Mouse (Mus musculus): ENCODE data around the gene Rhoa.
"Not testable (repeated sequence)": the region's sequence is repeated elsewhere in the genome, so short reads cannot be mapped to it uniquely, and the experiment has no call there.

Gene Rhoa

DNA sequence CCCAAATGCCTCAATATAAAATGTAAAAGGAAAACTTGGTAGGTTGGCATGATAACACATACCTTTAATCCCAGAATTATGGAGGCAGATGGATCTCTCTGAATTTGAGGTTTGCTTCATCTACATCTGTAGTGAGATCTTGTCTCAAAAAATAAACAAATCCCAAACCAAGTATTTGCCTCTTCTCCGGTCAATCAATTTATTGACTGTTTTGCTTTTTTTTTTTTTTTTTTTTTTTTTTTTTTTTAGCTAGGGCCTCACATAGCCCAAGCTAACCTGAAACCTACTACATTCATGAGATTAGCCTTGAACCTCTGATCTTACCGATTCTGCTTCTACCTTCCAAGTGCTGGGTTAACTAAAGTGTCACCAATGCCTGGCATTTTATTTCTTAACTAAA lies 16.6 kb upstream of the Rhoa start:
- DNase-seq = no peak

DNA sequence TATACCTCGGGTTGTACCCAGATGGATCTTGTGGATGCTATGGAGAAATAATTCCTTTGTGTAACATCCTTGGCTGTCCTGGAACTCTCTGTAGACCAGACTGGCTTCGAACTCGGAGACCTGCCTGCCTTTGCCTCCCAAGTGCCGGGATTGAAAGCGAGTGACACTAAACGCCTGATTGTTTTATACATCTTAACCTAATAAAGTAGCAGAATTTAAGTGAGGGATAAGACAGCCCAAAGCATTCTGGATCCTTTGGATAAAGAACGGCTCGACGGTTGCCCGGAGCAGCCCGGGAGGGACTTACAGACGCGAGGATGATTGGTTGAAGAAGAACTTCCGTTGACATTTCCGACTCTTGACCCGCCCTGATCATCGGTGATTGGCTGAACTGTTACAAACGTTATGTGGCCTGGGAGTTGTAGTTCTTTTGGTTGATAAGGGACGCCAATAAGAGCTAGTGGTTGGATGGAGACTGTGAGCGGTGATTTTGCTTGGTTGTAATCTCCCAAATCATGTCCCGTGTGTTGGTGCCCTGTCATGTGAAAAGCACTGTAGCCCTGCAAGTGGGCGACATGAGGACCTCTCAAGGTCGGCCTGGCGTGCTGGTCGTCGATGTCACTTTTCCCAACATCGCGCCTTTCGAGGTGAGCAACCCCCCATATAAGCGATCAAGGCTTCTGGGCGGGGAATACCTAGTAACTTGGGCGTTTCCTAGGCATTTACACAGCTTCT lies 15.7 kb upstream of the Rhoa start, which contains the start of gene Nicn1:
Nicn1 (plus strand) TSS at position 414 of the 735 bp plus-strand sequence.
- peak; percentile 89 to 92 for DNase-seq

DNA sequence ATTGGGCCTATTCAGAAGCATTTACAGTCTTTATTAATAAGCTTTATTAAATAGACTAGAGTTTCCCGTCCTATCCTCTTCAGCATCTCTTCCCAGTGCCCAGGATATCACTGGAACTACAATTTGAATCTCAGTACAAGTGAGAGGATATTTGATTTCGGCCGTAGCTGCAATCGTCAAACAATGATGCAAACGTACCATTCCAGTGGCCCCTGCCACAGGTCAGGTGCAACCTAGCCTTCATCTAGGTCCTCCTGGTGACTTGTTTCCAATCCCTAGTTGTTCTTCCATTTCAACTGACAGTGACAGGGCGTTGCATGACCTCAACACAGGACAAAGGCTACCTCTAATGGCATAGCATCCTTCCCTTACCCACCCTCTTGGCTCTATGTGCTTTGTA lies 15.2 kb upstream of the Rhoa start:
- peak in 1 of 2 experiments; percentile 35 for DNase-seq

DNA sequence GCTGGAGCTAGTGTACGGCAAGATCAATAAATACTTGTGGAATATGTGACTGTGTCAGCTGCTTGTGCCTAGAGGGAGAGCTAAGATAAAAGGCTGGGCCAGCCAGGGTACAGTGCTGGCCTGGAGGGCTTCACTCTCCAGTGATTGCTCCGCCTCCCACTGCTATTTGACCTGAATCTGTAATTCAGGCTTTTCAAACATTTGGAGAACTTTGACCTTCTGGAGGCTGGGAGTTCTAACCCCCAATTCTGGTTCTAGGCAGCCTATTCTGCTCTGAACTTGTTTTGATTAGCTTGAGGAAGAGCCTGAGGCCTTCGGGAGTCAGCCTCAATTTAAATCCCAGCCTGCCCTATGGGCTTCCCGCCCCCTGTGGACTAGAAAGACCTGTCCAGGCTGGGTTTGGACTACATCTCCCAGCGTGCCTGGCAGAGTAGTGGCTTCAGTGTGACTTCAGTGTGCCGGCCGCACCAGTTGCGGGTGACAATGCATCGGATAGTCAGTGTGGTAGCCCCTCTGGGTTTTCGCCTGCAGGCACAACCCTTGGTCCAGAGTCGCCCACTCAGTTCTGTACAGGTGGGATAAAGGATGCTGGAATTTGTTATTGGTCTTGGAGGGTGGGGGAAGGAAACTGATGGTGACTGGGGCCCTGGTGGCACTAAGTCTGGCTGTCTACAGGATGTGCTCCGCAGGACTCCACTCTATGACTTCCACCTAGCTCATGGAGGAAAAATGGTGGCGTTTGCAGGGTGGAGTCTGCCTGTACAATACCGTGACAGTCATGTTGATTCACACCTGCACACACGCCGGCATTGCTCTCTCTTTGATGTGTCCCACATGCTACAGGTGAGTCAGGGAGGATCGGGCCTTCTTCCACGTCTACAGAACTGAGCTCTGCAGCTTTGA lies 9.2 kb upstream of the Rhoa start, which contains the start of gene Amt:
Amt (plus strand) TSS at position 401 of the 903 bp plus-strand sequence.
- peak; percentile 53 to 54 for DNase-seq

DNA sequence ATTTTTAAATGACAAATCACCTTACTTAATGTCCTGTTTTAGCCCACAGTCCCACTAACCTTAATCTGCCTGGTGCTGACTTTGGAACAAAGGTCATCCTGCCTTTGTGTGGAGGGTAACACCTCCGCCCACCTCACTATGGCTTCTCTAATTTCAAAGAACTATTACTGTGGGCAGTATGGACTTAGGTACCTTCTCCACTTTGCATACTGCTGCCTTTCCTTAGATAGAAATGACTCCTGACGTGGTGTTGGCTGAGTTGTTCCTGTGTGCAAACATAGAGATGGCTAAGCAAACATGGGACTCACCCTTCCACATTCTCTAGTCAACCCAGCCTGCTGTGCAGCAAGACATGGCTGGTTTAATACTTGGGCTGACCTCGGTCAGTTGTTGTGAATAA lies 4.1 kb upstream of the Rhoa start:
- no peak for DNase-seq

DNA sequence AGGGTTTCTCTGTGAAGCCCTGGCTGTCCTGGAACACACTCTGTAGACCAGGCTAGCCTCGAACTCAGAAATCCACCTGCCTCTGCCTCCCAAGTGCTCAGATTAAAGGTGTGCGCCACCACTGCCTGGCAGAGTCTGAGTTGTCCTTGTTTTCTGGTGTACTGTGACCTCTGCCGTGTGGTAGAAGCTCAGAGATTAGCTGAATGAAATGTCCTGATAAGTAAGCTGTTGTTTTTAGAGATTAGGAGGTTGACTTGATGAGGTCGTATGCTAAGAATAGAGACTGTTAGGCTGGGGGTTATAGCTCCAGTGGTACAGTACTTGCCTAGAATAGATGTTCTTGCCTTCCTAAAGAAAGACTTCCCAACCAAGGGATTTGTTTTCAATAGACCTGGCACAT lies 1.2 kb upstream of the Rhoa start:
- no peak for DNase-seq

DNA sequence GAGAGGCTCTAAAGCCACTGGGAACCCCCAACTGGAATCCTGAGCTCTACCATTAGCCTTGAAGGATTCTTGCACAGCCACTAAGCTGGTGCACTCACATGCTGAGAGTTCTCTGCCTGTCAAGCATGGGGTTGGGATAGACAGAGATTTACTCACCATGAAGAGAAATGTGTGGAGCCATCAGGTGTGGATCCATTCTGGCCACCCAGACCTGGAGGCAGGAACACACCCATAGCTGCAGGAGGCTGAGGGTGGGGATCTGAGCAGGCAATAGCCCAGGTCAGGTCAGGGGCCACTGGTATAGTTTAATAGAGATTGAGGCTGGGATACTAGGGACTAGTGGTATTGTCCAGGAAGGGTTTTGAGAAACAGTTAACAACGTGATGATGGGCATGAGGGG lies 759 bp upstream of the Rhoa start:
- DNase-seq = peak in 1 of 2 experiments; percentile 29

DNA sequence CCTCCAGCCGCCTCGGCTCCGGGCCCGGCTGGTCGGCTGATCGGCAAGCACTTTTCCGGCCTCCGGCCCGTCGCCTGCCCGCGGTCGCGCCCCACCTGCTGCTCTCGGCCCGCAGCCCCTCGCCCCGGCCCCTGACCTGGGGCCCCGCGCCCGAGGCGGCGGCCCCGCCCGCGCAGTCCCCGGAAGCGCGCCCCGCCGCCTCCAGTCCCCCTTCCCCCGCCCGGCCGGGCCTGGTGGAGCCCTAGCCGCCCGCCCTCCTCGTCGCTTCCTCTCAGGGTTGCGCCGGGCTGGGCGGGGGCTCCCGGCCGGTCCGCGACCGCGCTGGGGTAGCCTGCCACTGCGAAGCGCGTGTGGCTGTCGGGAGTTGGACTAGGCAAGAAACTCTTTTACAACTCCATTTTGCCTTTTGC lies 647 bp downstream of the Rhoa start:
- DNase-seq = peak; percentile 79 to 83

DNA sequence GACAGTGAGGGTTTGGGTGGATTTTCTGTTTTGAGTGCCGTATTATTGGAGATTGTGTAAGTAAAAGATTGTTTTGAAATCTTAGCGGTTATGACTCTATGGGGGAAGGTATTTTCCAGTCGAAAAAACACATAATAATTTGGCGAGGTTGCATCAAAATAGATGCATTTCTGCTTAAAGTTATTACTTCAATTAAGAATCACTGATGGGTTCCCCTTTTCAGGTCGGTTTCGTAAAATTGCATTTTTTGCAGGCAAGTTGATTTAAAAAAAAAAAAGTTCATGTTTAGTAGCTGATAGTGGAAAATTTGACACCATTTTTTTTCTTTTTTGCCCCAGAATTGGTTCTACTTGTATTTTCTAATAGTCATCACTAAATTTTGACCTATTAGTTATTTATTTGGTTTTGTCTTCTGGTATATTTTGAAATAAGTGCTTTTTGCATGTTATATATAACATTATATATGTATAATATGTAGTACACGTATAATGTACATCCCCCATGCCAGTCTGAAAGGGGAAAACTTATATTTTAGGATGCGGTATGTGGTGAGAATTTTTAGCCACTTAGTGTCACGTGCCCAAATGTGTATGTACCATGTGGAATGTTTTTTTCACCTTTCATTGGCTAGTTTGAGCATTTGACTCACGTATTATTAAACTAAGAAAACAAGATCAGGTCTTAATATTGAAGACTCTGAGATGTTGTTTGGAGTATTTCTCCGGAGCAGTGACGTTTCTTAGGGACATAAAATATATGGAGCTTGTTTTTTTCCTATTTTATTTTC lies 1.3 kb downstream of the Rhoa start:
- DNase-seq = no peak

DNA sequence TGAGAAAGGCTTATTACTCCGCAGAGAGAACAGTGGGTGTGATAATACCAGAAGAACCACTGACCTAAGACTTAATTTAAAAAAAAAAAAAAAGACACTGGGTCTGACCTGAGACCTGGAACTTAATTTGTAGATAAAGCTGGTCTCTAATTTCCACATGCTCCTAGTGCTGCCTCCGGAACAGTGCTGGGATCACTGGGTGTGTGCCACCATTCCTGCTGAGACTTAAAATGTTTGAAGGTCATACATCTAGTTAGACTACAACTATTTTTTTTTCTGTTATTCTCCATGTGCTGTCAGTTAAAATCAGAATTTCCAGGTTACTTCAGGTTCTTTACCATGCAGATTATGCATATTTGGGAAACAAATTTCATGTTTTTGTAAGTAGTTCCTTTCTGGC lies 2.2 kb downstream of the Rhoa start:
- DNase-seq = no peak

DNA sequence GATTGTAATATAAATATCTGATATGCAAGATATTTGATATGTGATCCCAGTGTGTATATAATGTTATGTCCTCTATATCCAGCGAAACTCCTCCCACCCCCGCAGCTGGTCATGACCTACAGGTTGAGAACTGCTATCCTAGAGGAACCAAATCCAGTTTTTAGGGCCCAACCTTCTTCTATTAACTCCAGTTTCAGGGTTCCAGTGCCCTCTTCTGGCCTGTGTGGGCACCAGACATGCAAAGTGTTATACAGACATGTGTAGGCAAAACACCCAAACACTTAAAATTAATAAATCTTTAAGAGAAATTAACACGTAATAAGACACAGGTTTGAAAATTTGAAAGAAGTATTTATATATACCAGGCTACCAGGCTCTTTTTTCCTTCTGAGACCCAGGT lies 11.6 kb downstream of the Rhoa start:
- DNase-seq = no peak

DNA sequence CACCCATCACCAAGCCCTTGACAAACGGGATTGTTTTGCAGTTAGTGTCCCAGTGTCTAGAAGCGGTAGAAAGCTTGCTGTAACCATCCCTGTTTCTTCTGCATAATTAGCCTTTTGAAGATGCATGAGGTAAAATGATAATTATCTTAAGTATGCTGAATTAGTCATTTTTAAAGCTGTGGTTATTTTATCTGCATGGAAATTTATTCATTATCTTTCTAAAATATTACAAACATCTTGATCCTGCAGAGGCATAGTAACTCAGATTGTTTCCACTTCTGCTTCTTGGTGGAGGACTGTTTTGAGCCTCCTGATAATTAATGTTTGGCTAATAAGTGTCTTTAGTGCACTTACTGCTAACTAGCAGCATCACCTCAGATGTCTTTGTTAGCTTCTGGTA lies 12.5 kb downstream of the Rhoa start:
- DNase-seq = no peak

DNA sequence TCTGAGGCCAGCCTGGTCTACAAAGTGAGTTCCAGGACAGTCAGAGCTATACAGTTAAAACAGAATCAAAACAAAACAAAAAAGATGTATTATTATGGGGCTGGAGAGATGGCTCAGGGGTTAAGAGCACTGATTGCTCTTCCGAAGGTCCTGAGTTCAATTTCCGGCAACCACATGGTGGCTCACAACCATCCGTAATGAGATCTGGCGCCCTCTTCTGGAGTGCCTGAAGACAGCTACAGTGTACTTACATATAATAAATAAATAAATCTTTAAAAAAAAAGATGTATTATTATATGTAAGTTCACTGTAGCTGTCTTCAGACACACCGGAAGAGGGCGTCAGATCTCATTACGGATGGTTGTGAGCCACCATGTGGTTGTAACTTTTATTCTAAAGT lies 16.1 kb downstream of the Rhoa start:
- not testable (repeated sequence) for DNase-seq

DNA sequence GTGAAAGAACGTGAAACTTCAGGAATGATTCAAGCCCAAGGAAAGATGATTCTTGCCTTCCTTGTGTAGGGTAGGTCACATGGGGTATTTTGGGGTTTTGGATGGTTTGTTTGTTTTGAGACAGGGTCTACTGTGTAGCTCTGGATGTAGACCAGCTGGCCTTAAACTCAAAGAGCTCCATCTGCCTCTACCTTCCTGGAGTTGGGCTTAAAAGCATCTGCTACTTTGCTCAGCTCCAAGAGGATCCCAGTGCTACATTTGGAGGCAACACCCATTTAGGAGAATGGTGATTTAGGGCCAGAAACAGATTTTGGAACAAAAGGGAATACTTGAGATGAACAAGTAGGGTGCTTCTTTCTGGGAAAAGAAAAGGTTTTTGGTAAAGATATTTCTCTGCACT lies 18.9 kb downstream of the Rhoa start:
- peak; percentile 57 to 73 for DNase-seq

DNA sequence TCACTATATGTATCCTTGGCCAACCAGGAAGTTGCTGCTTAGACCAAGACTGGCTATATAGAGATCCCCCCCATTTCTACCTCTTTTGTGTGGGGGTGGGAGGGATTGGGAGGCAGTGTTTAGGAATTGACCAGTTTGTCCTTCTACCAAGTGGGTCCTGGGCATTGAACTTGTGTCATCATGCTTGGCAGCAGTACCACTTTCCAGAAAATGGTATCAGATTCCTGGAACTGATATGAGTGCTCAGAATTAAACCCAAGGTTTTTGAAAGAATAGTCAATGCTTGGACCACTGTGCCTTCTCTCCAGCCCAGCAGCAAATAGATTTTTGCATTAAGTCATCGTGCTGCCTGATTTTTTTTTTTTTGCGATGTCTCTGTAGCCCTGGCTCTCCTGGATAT lies 19.9 kb downstream of the Rhoa start:
- DNase-seq = no peak

DNA sequence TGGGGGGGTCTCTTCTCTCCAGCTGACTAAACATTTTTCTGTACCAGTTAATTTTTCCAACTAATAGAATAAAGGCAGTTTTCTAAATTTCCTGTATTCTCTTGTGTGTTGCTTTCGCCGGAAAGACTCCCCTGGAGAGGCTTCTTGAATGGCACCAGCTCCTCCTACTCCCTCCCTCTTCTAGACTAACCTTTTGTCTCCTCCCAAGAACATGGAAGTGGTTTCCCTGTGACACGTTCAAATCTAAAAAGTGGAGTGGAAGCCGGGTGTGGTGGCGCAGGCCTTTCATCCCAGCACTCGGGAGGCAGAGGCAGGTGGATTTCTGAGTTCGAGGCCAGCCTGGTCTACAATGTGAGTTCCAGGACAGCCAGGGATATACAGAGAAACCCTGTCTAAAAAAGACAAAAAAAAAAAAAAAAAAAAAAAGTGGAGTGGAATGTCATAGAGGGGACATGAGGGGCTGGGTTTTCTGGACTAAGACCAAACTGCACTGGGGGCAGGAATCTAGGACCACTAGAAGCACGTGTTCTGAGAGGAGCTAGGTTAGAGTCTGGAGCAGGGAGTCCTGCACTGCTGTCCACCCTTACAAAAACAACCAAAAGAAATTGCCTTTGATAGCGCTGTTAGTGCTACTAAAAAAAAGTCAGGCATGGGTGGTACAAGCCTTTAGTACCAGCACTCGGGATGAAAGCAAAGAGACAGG lies 32.1 kb downstream of the Rhoa start:
- no peak for DNase-seq

DNA sequence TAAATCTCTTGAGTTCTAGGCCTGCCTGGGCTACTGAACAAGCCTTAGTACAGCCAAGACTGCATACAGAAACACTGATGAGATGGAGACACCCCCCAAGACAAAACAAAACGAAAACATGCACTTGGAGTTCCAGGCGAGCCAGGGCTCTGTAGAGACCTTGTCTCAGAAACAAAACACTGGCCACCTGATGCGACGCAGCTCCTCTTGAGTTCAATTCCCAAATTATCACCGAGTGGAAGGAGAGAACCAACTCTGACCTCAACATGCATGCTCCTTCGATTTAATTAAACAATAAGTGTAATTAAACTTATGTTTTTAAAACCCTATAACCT lies 32.6 kb downstream of the Rhoa start:
- peak in 1 of 2 experiments; percentile 19 for DNase-seq

DNA sequence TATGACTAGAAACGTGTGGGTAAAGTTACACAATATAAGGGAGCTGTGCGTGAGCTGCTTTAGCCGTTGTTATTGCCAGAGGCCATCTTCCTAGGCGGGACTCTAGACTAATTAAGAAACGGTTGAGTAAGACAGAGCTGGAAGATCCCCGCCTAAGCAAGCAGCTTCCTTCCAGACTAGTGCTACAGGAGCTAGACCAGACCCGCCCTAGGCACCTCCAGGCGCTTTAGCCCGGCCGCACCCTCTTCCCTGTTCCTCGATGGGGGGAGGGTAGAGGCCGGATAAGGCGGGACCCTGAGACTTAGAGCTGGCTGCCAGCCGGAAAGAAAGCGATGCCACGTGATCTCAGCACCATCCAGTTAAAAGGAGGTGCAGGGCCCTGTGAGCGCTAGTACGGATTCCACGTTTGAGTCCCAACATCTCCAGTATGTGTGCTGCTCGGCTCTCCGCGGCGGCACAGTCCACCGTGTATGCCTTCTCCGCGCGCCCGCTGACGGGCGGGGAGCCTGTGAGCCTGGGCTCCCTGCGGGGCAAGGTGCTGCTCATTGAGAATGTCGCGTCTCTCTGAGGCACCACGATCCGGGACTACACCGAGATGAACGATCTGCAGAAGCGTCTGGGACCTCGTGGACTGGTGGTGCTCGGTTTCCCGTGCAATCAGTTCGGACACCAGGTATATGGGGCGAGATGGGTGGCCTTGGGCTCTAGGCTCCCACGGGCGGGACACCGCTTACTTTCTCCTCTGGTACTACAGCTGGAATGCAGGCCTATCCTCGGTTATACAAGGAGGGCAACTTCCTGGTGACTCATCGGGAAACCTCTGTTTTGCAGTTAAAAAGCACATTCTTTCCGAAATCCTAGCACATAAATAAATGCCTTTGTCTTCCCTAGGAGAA lies 33.2 kb downstream of the Rhoa start, which contains the start of gene Gpx1:
Gpx1 (plus strand) TSS at position 18 of the 896 bp plus-strand sequence.
- peak; percentile 89 to 91 for DNase-seq

DNA sequence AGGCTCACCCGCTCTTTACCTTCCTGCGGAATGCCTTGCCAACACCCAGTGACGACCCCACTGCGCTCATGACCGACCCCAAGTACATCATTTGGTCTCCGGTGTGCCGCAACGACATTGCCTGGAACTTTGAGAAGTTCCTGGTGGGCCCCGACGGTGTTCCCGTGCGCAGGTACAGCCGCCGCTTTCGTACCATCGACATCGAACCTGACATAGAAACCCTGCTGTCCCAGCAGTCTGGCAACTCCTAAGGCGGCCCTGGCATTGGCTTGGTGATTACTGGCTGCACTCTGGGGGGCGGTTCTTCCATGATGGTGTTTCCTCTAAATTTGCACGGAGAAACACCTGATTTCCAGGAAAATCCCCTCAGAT lies 33.9 kb downstream of the Rhoa start:
- DNase-seq = peak; percentile 36 to 42

DNA sequence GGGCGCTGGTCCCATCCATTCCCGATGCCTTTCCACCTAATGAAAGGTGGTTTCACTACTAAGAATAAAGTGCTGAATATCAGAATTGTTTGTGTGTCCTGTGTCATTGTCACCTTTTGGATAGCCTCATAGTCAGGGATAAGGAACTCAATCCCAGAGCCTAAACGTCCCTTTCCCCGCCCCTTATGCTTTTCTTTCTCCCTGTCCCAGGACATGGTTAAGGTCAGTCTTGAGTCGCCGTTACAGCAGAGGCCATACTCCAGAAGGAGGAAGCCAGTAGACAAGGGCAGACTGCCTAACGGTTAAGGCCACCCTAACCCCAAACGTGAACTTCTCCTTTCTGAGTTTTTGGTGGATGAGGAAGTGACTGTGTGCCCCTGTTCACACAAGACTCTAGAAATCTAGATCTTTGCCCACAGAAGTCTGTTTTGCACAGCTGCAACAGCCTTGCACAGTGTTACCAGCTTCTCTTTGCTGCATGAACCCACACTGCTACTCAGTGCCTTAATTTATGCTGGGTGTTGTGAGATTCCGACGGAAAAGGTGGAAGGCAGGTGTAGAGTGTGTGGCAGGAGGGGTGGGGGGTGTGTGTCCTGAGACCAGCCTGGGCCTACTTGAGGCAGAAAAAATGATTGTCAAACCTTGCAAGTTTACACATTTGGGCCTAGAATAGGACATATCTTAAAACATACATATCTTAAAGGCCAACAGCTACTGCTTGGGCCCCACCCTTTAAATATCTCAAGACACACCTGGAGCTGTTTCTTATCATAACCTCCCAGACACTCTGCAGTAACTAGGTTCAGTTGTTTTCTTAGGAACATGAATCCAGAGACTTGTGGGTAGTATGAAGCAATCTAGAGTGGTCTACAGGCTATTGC lies 34.6 kb downstream of the Rhoa start:
- DNase-seq = no peak

DNA sequence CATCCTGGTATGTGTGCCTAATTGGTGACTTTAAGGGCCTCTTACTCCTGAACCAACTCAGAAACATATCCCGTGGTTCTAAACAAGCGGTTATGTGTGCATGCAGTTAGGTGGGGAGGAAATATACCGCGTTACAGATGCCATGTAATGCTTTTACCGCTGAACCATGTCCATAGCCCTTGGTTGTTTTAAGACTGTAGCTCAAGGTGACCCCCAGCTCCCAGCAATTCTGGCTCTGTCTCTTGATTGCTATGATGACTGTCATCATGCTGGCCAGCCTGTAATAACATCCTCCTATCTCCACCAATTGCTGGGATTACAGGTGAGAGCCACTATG lies 35.2 kb downstream of the Rhoa start:
- no peak for DNase-seq
